Mouse (Mus musculus): ENCODE data around the gene Golga3. TPM values are rescaled to one million over a fixed set of nuclear protein-coding genes. Genes with fewer than 3 reads are reported as not detected.

Golga3 gene
- polyA plus RNA-seq, 1 experiment: 8.6 TPM

DNA sequence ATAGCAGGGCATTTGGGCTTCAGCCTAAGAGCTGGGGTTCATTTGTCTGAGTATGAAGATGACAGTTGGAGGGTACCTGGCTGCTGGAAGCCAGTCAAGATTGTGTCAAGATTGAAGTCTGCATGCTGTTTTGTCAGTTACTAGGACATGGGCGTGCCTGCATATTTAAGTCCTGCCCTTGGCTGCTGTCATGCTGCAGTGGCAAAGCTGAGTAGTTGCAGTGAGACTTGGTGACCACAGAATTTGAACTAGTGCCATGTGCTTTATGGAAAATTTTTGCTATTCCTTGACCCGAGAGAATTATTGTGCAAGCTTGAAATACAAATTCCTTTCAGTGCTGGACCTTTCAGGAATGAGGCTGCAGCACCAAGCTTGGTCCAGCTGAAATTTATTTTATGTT is 34.2 kb upstream of the Golga3 start:
- no peaks in the 10 kb centered on the region for H3K4me1 ChIP-seq (ENCODE audit: control insufficient read depth, insufficient read depth, low read length)
- H3K27me3 ChIP-seq (replicated peaks; ENCODE audit: control insufficient read depth, insufficient read depth, low read length): no peaks in the 10 kb centered on the region
- TF ChIP-seq CTCF (conservative IDR thresholded peaks at IDR 0.05; ENCODE audit: insufficient read depth, insufficient read length, low read depth, low read length): no peak
- 58% methylated on average over 2 of the region's 2 CpGs for WGBS
- peak; percentile 55 for DNase-seq
- H3K36me3 ChIP-seq (ENCODE audit: control insufficient read depth, insufficient read depth, low read length): peaks cover 1% of the 10 kb centered on the region; the same call in 1 of the 2 replicates
- no peak overlapping the region for H3K4me3 ChIP-seq (ENCODE audit: insufficient read depth, low read depth, low read length)
- peak overlapping the region; percentile 12; the same call in 1 of the 2 replicates for H3K27ac ChIP-seq (ENCODE audit: insufficient read depth, low read depth, low read length)

GRCm38 (mm10) chr5:110143007-110143406 is 33.5 kb upstream of the Golga3 start:
- Histone ChIP-seq H3K36me3 (ENCODE audit: control insufficient read depth, insufficient read depth, low read length) (peaks cover 1% of the 10 kb centered on the region; the same call in 1 of the 2 replicates), H3K4me3 (ENCODE audit: insufficient read depth, low read depth, low read length) (no peak overlapping the region), H3K27me3 (replicated peaks; ENCODE audit: control insufficient read depth, insufficient read depth, low read length) (no peaks in the 10 kb centered on the region), H3K4me1 (ENCODE audit: control insufficient read depth, insufficient read depth, low read length) (no peaks in the 10 kb centered on the region), H3K27ac (ENCODE audit: insufficient read depth, low read depth, low read length) (no peak overlapping the region)
- peak; percentile 18 for DNase-seq
- TF ChIP-seq POLR2A (IDR thresholded peaks at IDR 0.05; ENCODE audit: low read depth, low read length) (no peak), CTCF (conservative IDR thresholded peaks at IDR 0.05; ENCODE audit: insufficient read depth, insufficient read length, low read depth, low read length) (peak; percentile 55)
- WGBS: 81% methylated on average over 5 of the region's 5 CpGs

GRCm38 (mm10) chr5:110169374-110169773 is 7.1 kb upstream of the Golga3 start:
- no peak overlapping the region for H3K4me3 ChIP-seq (ENCODE audit: insufficient read depth, low read depth, low read length)
- 93% methylated on average over 4 of the region's 4 CpGs for WGBS
- TF ChIP-seq CTCF (conservative IDR thresholded peaks at IDR 0.05; ENCODE audit: insufficient read depth, insufficient read length, low read depth, low read length) (no peak), POLR2A (IDR thresholded peaks at IDR 0.05; ENCODE audit: low read depth, low read length) (no peak)
- peaks cover 1% of the 10 kb centered on the region; the same call in 1 of the 2 replicates for H3K36me3 ChIP-seq (ENCODE audit: control insufficient read depth, insufficient read depth, low read length)
- no peak overlapping the region for H3K27ac ChIP-seq (ENCODE audit: insufficient read depth, low read depth, low read length)
- no peaks in the 10 kb centered on the region for H3K4me1 ChIP-seq (ENCODE audit: control insufficient read depth, insufficient read depth, low read length)
- no peak for DNase-seq
- H3K27me3 ChIP-seq (replicated peaks; ENCODE audit: control insufficient read depth, insufficient read depth, low read length): no peaks in the 10 kb centered on the region

GRCm38 (mm10) chr5:110177021-110177420 is 520 bp downstream of the Golga3 start:
- Histone ChIP-seq H3K36me3 (ENCODE audit: control insufficient read depth, insufficient read depth, low read length) (no peaks in the 10 kb centered on the region), H3K4me3 (ENCODE audit: insufficient read depth, low read depth, low read length) (peak overlapping the region; percentile 99), H3K27ac (ENCODE audit: insufficient read depth, low read depth, low read length) (peak overlapping the region; percentile 87), H3K4me1 (ENCODE audit: control insufficient read depth, insufficient read depth, low read length) (0 out of 2 replicates have a peak, but pooled peaks cover 3% of the 10 kb centered on the region), H3K27me3 (replicated peaks; ENCODE audit: control insufficient read depth, insufficient read depth, low read length) (no peaks in the 10 kb centered on the region)
- WGBS: 1% methylated on average over 19 of the region's 19 CpGs
- TF ChIP-seq POLR2A (IDR thresholded peaks at IDR 0.05; ENCODE audit: low read depth, low read length): no peak
- TF ChIP-seq CTCF (conservative IDR thresholded peaks at IDR 0.05; ENCODE audit: insufficient read depth, insufficient read length, low read depth, low read length): no peak
- no peak for DNase-seq

DNA sequence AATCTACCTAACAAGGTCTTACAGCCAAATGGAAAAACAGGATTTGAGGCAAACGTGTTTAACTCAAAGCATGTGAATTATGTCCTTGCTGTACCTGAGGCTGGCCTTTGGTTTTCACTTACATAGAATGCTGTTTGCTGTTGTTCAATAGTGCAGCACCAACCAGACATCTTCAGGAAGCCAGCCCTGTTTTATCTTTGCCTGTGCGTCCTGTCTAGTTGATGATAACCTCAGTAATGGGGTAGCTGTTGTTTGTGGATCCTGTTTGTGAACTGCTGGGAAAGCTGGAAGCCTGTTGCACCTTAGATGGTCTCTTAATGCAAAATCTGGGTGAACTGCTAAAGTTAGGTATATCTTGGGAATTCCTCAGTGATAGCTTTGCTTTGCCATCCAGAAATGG is 2.1 kb downstream of the Golga3 start:
- no peaks in the 10 kb centered on the region; the same call in 1 of the 2 replicates for H3K36me3 ChIP-seq (ENCODE audit: control insufficient read depth, insufficient read depth, low read length)
- TF ChIP-seq CTCF (conservative IDR thresholded peaks at IDR 0.05; ENCODE audit: insufficient read depth, insufficient read length, low read depth, low read length) (no peak), POLR2A (IDR thresholded peaks at IDR 0.05; ENCODE audit: low read depth, low read length) (no peak)
- WGBS: 80% methylated on average over 2 of the region's 2 CpGs
- H3K4me3 ChIP-seq (ENCODE audit: insufficient read depth, low read depth, low read length): no peak overlapping the region
- H3K4me1 ChIP-seq (ENCODE audit: control insufficient read depth, insufficient read depth, low read length): 0 out of 2 replicates have a peak, but pooled peaks cover 3% of the 10 kb centered on the region
- no peak for DNase-seq
- H3K27me3 ChIP-seq (replicated peaks; ENCODE audit: control insufficient read depth, insufficient read depth, low read length): no peaks in the 10 kb centered on the region
- no peak overlapping the region for H3K27ac ChIP-seq (ENCODE audit: insufficient read depth, low read depth, low read length)

GRCm38 (mm10) chr5:110181716-110182115 is 5.2 kb downstream of the Golga3 start:
- H3K36me3 ChIP-seq (ENCODE audit: control insufficient read depth, insufficient read depth, low read length): peaks cover 6% of the 10 kb centered on the region
- no peaks in the 10 kb centered on the region for H3K27me3 ChIP-seq (replicated peaks; ENCODE audit: control insufficient read depth, insufficient read depth, low read length)
- no peak overlapping the region for H3K27ac ChIP-seq (ENCODE audit: insufficient read depth, low read depth, low read length)
- WGBS: 70% methylated on average over 5 of the region's 5 CpGs
- 0 out of 2 replicates have a peak, but pooled peaks cover 3% of the 10 kb centered on the region for H3K4me1 ChIP-seq (ENCODE audit: control insufficient read depth, insufficient read depth, low read length)
- DNase-seq: peak; percentile 57
- H3K4me3 ChIP-seq (ENCODE audit: insufficient read depth, low read depth, low read length): no peak overlapping the region
- TF ChIP-seq CTCF (conservative IDR thresholded peaks at IDR 0.05; ENCODE audit: insufficient read depth, insufficient read length, low read depth, low read length) (no peak), POLR2A (IDR thresholded peaks at IDR 0.05; ENCODE audit: low read depth, low read length) (no peak)

DNA sequence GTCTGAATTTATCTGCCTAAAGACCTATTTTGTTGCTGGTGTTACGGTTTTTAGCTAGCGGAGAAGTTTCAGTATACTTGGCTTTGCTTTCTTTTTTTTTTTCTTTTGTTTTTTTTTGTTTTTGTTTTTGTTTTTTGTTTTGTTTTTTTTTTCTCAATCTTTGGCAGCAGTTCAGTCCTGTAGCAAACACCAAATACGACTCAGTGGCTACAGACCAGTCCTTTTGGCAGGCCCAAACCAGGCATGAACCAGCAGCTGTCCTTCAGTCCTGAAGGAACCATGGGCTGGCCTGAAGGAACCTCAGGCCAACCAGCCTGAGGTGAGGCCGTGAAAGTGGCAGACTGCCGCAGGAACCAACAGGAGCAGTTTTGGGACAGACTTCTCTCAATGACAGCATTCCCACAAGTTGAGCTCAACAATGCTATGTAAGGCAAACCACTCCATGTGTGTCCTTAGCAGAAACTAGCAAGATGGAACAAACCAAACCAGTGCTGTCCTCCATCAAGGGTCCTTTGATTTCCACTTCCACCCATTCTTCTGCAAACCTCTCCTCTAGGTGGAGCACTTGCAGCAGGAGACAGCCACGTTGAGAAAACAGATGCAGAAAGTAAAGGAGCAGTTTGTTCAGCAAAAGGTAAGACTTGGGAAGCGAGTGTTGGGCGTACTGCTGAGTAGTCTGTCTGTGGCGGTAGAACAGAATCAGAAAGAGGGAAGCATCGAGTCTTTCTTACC is 26.8 kb downstream of the Golga3 start:
- peaks cover 7% of the 10 kb centered on the region for H3K36me3 ChIP-seq (ENCODE audit: control insufficient read depth, insufficient read depth, low read length)
- DNase-seq: peak; percentile 21
- H3K27me3 ChIP-seq (replicated peaks; ENCODE audit: control insufficient read depth, insufficient read depth, low read length): no peaks in the 10 kb centered on the region
- 82% methylated on average over 10 of the region's 10 CpGs for WGBS
- no peak overlapping the region for H3K27ac ChIP-seq (ENCODE audit: insufficient read depth, low read depth, low read length)
- TF ChIP-seq POLR2A (IDR thresholded peaks at IDR 0.05; ENCODE audit: low read depth, low read length): no peak
- peak; percentile 44; the same call in 1 of the 2 replicates for TF ChIP-seq CTCF (conservative IDR thresholded peaks at IDR 0.05; ENCODE audit: insufficient read depth, insufficient read length, low read depth, low read length)
- no peaks in the 10 kb centered on the region for H3K4me1 ChIP-seq (ENCODE audit: control insufficient read depth, insufficient read depth, low read length)
- no peak overlapping the region for H3K4me3 ChIP-seq (ENCODE audit: insufficient read depth, low read depth, low read length)

Measured in kidney, adult 2 months (tissue).